Mouse (Mus musculus): ENCODE results near the gene Arpp21.

DNA sequence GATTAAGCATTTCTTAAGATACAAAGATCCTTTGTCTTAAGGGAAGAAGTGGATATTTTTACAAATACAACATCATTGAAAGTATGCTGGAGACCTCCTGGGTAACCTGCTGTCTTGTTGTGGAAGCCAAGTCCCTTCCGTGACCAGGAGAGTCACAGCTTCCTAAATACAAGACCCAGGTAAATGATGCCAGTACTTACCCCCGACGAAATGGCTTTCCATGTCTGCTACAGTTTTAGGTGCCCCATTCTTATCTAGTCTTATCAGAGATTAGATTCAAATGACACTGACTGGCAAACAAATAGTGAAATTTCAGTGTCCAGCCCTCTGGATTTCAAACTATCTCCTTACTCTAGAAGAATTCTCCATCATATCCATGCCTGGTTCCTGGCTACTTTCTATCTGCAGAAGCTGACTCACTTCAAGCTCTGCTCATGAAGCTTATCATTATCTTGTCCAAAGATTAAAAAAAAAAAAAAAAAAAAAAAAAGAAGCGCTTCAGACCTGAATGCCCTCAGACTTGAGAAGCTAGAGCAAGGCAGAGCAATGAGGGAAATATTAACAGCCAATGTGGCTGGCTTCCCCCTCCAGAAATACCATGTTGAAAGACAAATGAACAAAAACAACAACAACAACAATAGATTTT lies 4.9 kb downstream of the Arpp21 start:
- TF ChIP-seq FLI1 (IDR thresholded peaks at IDR 0.05; ENCODE audit: low read length), result no peak
- TF ChIP-seq GATA1 (IDR thresholded peaks at IDR 0.05; ENCODE audit: borderline replicate concordance, low read length), result no peak
